Mouse (Mus musculus): Measurements from ENCODE around the gene Fzd10. TPM values are rescaled to one million over a fixed set of nuclear protein-coding genes. Genes with fewer than 3 reads are reported as not detected.

The Fzd10 gene
- total RNA-seq, 2 experiments from 2014 or later = 0.71 to 0.87 TPM

DNA sequence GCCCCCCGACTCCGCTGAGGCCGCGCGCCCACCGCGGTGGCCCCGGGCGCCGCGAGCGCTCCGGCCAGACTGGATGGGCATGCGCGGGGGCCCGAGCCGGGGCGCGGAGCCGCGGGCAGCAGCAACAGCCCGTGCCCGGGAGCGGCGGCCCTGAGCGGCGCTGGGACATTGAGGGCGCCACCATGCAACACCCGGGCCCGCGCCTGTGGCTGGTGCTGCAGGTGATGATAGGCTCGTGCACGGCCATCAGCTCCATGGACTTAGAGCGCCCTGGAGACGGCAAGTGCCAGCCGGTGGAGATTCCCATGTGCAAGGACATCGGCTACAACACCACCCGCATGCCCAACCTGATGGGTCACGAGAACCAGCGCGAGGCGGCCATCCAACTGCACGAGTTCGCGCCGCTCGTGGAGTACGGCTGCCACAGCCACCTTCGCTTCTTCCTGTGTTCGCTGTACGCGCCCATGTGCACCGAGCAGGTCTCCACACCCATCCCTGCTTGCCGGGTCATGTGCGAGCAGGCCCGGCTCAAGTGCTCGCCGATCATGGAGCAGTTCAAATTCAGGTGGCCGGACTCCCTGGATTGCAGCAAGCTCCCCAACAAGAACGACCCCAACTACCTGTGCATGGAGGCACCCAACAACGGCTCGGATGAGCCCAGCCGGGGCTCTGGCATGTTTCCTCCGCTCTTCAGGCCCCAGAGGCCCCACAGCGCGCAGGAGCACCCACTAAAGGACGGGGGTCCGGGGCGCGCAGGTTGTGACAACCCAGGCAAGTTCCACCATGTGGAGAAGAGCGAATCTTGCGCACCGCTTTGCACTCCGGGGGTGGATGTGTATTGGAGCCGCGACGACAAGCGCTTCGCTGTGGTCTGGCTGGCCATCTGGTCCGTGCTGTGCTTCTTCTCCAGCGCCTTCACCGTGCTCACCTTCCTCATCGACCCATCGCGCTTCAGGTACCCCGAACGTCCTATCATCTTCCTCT lies 684 bp downstream of the Fzd10 start:
- DNase-seq (ENCODE audit: extremely low spot score in 1 of 2, low spot score in 1 of 2) = no peak

DNA sequence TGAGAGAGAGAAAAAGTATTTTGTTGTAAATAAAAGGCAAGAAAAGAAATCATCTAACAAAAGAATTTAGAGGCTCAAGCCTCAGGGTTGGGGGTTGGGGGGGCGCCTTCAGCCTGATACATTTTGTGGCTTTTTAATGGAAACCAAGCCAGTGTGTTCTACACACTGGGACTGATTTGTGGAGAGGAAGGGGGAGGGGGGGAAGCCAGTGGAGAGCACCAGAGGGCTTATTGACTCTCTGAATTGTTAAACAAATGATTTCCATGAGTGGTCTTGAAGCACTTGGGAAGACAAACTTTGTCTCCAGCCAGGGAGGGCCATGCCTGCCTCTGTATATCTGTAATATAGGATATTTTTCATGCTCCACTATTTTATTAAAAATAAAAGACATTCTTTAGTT lies 3.0 kb downstream of the Fzd10 start:
- DNase-seq (ENCODE audit: extremely low spot score in 1 of 2, low spot score in 1 of 2) = no peak

DNA sequence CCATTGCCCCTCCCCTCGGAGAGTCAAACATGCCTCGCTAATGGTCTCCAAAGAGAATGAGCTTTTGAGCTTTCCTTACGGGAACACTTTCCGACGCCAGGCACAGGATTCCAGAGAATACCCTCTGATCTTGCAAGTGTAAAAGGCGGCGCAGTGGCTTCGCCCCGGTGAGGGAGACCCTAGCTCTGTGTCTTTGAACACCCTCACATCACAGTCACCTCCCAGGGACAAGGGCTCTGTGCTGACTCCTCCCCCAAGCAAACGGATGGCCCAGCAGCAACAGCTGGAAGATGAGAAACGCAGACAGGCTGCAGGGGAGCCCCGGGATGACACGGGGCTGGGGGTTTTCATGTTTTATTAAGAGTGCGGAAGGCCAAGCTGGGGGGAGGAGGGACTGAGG lies 6.0 kb downstream of the Fzd10 start:
- DNase-seq (ENCODE audit: extremely low spot score in 1 of 2, low spot score in 1 of 2) = no peak

DNA sequence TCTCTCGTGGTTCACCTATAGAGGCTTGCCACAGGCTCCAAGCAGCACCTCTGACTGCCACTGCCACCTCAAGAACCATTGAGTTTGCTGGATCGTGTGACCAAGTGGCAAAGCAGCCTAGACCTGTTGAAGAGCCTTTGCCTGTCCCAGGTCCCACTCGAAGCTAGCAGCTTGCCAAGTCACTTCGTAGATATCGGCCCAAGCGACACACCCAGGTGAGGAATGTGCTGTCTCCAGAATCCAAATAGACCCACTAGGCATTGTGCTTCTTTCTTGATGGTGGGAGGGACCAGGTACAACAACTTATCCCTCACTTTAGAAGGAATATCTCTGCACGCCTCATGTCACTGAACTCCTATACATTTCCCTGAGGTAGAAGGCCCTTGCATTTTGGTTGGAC lies 8.4 kb downstream of the Fzd10 start:
- no peak for DNase-seq (ENCODE audit: extremely low spot score in 1 of 2, low spot score in 1 of 2)

DNA sequence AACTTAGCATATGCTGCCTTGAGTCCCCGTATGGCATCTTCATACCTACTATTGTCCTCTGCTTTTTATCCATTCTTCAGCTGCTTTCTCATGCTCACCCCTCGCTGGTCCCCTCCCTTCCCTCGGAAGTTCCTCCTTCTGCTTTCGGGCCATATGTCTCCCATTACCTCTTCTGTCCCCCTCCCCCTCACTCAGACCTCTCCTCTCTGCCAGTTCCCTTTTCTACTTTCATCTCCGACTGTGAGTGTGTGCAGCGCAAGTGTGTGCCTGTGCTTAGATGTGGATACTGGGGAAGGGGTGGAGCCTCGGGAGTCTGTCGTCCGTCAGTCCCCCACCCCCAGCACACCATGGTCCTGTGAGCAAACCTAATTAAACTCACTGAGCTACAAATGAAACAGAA lies 17.0 kb downstream of the Fzd10 start:
- DNase-seq (ENCODE audit: extremely low spot score in 1 of 2, low spot score in 1 of 2) = no peak

DNA sequence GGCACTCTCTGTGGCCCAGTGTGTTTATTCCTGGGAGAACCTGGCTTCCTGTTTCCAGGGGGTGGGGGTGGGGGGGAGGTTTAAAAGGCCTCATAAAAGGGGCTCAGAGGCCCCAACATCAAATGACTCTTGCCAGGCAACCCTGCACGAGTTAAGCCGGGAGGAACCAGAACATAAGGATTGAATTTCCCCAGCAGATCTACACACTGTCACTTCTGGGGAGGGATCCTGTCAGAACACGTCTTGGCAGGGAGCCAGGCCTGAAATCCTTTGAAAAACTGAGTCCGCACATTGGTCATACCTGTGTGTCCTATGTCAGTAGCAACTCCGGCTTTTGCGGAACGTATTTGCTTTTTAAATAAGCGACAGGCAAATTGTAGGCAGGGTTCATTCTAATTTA lies 19.3 kb downstream of the Fzd10 start:
- DNase-seq (ENCODE audit: extremely low spot score in 1 of 2, low spot score in 1 of 2) = no peak

DNA sequence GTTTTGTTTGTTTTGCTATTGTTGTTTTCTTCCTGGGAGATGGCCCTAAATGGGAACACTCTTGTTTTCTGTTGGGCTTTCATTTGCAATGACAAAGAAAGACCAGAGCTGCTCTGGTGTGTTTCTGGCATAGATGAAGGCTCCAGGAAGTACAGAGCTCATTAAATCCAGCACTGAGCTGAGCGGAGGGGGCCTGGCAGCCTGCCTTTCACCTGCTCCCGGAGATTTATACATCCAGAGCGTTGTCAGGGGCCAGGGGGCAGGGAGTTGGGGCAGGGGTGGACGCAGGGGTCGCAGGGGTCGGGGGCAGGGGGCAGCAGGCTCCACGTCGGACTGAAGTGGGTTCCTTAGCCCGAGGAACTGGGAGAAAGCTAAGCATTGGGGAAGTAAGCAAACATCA lies 19.8 kb downstream of the Fzd10 start:
- no peak for DNase-seq (ENCODE audit: extremely low spot score in 1 of 2, low spot score in 1 of 2)

DNA sequence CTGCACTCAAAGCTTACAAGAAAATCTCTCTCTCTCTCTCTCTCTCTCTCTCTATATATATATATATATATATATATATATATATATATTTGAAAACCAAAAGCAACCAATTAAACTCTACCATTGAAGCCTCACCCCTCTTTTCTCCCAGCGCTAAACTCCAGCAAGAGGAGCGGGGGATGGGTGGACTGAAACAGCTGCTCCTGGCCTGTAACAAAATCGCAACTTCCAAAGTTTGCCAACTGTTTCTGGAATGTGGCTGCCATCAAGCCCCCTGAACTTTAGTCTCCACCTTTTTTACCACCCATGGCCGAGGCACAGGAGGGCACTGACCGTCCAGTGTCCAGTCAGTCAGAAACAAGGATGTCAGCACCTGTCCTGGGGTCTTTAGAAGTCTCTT lies 27.1 kb downstream of the Fzd10 start:
- DNase-seq (ENCODE audit: extremely low spot score in 1 of 2, low spot score in 1 of 2) = no peak

DNA sequence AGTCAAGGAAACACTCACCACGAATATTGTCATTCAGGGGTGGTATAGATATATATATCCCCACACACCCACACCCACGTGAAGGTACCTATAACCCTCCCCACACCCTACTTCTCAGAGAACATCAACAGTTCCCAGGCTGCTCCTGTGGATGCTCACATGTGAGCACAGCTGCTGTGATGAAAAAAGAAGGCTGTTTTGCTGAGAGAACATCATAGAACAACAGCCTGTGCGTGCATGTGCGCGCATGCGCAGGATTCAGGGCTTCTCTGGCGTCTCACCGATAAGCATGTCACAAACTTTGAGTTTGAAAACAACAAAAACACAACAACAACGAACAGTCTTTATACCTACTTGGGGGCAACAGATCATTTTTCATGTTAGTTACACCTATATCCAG lies 36.0 kb downstream of the Fzd10 start:
- DNase-seq (ENCODE audit: extremely low spot score in 1 of 2, low spot score in 1 of 2) = no peak

DNA sequence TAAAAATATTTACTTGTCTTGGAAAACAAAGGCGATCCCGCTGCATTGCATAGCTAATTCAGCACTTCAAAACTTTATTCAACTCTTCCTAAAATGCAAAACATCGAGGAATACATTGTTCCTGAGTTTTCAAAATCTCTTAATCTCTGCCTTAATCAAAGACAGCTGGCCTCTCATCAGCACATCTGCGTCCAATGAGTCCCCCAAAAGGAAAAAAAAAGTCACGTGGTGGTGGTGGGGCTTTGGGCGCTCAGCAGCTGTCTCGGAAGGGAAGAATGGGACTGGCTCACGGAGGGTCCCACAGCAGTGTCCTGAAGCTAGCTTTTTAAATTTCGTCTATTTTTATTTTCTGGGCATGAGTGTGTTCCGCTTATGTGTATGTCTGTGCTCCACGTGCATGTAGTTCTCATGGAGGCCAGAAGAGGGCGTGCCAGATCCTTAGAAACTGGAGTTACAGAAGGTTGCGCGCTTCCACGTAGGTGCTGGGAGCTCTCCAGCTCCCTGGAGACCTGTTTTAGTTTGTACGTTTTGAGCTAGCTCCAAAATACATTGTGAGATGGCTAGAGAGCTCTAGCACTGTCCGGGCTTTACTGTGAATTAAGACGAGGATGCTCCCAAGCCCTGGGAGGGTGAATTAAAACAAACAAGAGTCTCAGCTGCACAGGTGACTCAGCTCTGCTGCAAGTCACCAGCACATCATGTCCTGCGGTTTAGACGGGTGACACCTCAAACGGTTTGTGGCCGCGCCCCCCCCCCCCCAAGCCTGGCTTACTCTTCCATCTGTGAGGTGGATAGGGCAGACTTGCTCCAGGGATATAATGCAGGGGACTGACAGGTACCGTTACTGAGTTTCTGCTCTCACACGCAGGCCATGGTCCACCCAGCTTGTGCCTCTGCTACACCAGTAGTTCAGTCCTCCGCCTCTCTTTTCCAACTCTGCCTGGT lies 36.7 kb downstream of the Fzd10 start:
- DNase-seq (ENCODE audit: extremely low spot score in 1 of 2, low spot score in 1 of 2) = no peak

DNA sequence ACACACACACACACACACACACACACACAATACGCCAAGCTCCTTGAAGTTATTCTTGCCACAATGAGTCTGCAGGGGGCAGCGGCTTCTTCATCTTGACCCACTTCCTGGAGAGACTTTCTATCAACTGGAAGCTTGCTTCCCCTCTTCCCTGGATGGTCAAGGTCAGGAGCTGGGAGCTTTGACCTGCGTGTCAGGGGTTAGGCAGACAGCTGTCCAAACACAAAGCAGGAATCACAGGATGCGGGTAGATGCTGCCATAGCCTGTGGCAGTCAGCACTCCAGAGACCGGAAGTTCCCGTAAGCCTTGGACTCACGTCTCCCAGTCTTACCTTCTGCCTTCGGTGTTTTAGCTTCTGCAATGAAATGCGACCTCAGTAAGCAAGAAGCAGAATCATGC lies 38.1 kb downstream of the Fzd10 start:
- DNase-seq (ENCODE audit: extremely low spot score in 1 of 2, low spot score in 1 of 2) = no peak

DNA sequence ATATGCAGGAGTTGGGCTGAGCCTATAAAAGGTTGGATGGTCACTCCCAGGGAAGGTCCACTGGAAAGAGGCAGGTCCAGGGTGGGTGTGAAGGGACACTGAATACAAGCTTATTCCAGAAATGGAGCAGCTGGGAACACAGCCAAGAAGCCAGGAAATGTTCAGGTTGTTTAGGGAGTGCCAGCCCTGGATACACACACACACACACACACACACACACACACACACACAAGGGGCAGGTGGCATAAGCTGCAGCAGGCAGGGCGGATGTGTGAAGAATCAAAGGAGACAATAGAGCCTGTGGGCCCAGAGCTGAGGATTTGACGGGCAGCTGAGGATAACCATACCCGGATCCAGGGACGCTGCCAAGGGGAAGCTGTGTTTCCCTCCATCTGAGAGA lies 42.4 kb downstream of the Fzd10 start:
- DNase-seq (ENCODE audit: extremely low spot score in 1 of 2, low spot score in 1 of 2) = no peak

DNA sequence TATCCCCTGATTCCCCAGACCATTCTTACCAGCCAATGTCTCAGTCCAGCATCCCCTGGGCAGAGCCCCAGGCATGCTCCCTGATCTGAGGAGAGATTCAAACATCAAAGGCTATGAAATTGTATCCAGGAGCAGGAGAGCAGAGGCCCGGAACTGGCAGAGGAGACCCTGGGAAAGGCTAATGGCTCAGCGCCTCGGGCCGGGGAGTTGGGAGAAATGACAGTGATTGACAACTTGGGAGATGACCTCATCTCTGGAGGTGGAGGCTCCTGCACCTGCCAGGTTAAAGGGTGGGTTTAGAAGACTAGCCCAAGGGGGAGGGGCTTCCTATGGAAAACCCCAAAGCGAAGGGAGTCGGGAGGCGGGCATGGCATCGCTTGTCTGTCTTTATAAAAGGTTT lies 45.1 kb downstream of the Fzd10 start:
- no peak for DNase-seq (ENCODE audit: extremely low spot score in 1 of 2, low spot score in 1 of 2)

DNA sequence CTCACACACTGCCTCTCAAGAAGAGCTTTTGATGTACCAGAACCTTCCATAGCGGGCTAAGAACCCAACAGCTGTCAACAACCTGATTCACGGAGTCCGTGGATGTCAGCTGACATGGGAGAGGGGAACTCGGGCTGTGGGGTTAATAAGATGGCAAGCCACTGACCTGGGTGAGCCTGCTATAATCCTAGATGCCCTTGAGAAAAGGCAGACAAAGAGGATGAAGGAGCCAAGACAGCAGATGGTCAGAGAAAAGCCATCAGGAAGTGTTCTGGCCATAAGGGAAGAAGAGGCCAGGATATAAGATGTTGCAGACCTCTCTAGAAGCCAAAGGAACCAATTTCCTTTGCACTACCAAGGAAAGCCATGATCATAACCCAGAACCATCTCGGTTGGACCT lies 45.6 kb downstream of the Fzd10 start:
- DNase-seq (ENCODE audit: extremely low spot score in 1 of 2, low spot score in 1 of 2) = no peak

DNA sequence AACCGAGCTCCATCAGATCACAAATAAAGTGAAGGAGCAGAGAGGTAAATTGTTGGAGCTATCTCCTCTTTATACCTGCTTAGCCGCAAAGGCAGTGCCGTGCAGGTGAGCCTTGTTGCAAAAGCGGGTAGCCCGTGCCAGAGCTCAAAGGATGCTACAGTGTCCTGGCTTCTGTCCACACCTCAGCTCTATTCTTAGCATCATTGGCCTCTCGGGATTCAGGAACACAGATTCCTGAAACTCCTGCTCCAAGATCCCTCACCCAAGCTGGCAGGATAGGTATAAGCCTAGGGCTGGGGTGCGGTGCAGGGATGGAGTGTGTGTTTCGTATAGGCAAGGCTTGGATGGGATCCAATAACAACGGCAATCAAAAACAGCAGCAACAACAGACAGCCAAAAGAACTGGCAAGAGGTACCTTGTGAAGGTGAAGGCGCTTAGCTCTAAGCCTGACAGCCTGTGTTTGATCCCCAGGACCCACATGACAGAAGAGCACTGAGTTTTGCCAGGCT lies 46.6 kb downstream of the Fzd10 start:
- no peak for DNase-seq (ENCODE audit: extremely low spot score in 1 of 2, low spot score in 1 of 2)

DNA sequence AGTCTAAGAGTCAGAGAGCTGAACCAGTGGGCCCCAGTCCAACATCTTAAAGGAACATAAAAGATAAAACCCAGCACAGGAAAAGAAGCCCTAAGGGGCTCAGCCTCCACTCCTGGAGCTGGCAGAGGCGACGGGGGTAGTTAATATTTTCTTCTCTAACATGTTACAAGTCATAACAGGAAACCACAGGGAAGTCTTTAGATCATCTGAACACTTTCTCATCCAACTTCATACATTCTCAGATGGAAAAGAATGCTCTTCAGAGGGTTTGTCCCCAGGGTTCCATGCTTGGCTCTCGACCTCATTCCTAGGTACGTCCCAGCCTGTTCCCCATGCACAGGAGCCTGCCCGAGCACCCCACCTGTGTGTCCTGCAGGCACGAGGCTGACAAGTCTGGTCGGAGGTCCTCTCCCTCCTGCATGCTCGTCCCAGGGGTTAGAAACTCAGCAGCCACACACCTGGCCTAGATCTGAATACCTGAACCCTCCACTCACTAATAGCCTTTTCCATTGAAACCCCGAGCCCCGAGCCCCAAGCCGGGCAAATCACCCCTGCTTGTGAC lies 48.8 kb downstream of the Fzd10 start:
- DNase-seq (ENCODE audit: extremely low spot score in 1 of 2, low spot score in 1 of 2) = no peak

Other genes with a start within 250 kb of the Fzd10 start
- 10 to 100 TPM; 17.6 to 18.2 TPM for gene Tmem132d, start 167.8 kb upstream of the Fzd10 start, total RNA-seq (2021)
- under 1 TPM; 0.10 to 0.14 TPM for gene Piwil1, start 101.7 kb downstream of the Fzd10 start, total RNA-seq (2021)